Mouse (Mus musculus) mouse embryonic stem cell (cell line): ENCODE measurements around the gene H2afy2.

ENCODE experiments used
- in situ Hi-C, 2 experiments: fragments of 300-500 bp; cut with MboI; formaldehyde crosslinking; loops; 1 replicate in 1 of 2; 3 replicates in 1 of 2; pipeline ENCODE4 v1.14.3; 2019 to 2020; ENCODE audit warnings: low sequenced_read_pairs in 2 of 2, low pct_unique_long_range_greater_than_20kb in 1 of 2, mixed read lengths in 1 of 2; ENCODE audit not compliant: unreplicated experiment in 1 of 2

The H2afy2 gene

DNA sequence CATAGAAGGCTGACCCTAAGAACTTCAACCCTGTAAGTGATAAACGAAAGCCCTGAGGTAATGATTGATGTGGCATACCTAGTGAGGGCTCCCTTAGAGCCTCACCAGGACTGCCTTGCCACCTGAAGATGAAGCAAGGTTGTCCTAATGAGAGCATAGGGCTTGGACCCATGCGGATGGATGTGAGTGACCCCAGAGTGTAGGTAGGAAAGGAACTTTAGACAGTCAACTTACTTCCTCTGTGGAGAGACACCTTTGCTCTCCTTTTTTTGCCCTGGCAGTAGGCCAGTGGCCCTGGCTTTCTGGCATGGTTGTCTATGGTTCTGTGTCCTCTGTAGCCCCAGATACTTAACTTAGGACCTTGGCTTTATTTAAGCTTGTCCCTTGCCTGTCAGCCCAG, 86.9 kb downstream of the H2afy2 start:
- in situ Hi-C loops, result no loop called here

DNA sequence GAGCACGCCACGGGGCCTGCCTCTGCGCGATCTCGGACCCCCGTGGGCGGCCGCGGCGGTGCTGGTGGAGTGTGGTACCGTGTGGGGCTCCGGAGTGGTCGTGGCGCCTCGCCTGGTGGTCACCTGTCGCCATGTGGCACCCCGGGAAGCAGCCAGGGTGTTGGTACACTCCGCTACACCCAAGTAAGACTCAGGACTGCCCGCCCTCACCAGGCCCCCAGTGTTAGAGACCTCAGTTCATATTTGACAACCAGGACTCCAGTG, 87.5 kb downstream of the H2afy2 start:
- in situ Hi-C loops, result no loop called here

DNA sequence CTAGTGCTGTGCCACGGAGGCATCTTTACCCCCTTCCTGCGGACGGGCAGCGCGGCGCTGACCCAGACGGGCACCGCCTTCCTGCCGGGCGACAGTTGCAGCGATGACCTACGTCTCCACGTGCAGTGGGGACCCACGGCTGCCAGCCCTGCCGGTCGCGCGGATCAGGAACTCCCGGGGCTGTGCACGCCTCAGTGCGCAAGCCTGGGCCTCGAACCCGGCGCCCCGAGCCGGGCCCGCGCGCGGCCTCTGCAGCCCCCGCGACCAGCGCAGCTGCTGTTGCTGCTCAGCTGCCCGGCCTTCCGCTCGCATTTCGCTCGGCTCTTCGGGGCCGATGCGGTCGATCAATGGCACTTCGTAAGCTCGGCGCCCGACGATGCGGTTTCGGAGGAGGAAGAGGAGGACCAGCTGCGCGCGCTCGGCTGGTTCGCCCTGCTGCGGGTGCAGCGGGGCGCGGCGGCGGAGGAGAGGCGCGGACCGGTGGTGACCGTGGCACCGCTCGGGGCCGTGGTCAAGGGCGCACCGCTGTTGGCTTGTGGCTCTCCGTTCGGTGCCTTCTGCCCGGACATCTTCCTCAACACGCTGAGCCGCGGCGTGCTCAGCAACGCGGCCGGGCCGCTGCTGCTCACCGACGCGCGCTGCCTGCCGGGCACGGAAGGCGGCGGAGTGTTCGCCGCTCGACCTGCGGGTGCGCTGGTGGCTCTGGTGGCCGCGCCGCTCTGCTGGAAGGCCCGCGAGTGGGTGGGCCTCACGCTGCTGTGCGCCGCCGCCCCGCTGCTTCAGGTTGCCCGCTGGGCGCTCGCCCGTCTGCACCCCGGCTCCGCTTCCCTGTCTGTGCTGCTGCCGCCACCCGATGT, 88.0 kb downstream of the H2afy2 start:
- in situ Hi-C loops, result no loop called here

DNA sequence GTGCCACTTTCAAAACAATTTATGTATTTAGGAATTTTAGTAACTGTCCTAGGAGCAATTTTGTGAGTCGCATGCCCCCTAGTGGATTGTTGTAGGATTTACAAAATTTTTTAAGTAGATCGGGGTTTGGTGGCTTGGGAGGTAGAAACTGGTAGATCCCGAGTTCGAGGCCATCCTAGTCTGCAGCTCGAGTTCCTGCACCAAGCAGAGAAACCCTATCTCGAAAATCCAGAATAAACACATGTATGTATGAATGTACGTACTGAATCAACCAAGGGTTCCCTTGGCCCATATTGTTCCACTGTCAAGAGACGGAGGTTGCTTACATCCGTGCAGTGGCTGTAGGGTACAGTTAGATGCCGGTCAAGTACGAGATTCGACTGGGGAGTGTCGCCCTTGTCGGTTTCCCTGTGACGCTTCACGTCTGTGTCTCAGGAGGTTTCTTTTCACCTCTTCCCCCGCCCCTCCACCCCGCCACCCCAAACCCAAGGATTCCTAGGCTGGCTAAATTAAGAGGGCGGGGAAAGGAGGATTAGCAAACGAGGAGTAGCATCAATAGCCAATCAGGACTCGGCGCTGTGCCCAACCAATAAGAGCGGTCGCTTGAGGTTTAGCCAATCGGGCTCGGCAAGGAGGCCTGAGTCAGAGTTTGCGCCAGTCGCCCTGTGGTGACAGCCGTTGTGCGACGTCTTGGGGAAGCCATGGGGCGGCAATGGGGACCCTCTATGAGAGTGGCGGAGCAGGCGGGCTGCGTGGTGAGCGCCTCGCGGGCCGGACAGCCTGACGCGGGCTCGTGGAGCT, 88.9 kb downstream of the H2afy2 start, which contains the start of gene Tysnd1:
Tysnd1 (plus strand) TSS at position 645 of the 801 bp plus-strand sequence.
- in situ Hi-C loops, result no loop called here

DNA sequence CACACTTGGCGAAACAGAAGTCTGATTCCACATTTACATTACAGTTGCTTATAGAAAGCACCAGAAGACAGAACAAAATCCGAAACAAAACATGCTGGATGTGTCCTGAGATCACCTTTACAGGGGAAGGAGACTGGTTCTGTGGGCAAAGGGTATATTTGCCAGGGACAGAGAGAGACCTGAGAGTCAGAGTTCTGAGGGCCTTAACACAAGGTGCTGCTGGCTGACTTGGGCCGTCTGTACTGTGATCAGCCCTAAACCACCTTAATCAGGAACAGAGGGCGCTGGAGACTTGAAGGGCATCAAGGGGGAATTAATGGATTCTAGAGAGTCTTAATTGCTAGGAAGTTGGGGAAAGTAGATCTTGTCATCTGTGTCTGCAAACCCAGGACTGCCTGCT, 90.4 kb downstream of the H2afy2 start:
- in situ Hi-C loops, result no loop called here

DNA sequence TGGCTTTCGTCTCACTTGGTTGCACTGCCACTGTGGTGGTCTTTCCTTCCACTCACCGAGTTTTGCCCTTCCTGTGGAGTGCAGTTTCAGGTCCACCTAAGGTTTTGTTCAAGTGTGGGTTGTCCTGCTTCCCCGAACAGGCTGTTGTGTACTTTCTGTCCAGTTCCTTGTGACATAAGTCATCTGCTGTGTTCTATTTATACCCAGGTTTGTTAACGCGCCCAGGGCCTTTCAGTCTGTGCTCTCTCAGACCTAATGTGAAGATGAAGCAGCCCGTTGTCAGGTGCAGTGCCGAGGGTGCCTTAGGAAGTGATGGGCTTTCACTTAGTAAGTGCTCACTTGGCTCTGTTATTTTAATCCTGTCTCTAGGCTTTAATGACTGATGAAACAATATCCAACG, 94.5 kb downstream of the H2afy2 start:
- in situ Hi-C loops, result no loop called here
